Mouse (Mus musculus): ENCODE measurements around the gene Snx33.

Snx33 gene

DNA sequence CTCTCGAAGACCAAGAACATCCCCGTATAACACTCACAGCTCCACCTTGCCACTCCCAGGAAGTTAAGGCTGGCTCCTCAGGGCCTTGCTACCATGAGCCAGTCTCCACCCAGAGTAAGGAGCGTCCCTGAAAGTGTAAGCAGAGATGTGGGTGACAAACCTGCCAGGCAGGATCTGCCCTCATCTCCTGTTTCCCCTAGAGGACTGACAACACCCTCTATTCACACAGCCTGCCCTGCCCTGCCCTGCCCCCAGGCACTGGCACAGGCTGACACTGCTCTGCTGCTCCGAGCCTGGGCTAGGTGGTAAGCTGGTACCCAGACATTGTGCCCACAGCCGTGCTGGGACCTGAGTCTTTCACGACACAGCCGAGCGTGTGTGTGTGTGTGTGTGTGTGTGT lies 27.0 kb downstream of the Snx33 start:
- no peaks in the 10 kb centered on the region for H3K9me3 ChIP-seq (ENCODE audit: low read length)
- H3K27me3 ChIP-seq (ENCODE audit: insufficient read depth, low read length) = peaks cover 18% of the 10 kb centered on the region
- 0 out of 2 replicates have a peak overlapping the region, but pooled peaks have one; percentile 10 for H3K4me3 ChIP-seq (replicated peaks; ENCODE audit: low read length)
- H3K36me3 ChIP-seq (ENCODE audit: insufficient read depth, low read length) = no peaks in the 10 kb centered on the region
- no peak for TF ChIP-seq NANOG (IDR thresholded peaks at IDR 0.05; ENCODE audit: borderline replicate concordance, low read length)
- TF ChIP-seq CTCF (conservative IDR thresholded peaks at IDR 0.05; ENCODE audit: low read length) = no peak
- no peak for TF ChIP-seq POU5F1 (IDR thresholded peaks at IDR 0.05; ENCODE audit: borderline replicate concordance, low read length)
- H3K4me1 ChIP-seq (replicated peaks; ENCODE audit: low read depth, low read length) = peaks cover 43% of the 10 kb centered on the region

DNA sequence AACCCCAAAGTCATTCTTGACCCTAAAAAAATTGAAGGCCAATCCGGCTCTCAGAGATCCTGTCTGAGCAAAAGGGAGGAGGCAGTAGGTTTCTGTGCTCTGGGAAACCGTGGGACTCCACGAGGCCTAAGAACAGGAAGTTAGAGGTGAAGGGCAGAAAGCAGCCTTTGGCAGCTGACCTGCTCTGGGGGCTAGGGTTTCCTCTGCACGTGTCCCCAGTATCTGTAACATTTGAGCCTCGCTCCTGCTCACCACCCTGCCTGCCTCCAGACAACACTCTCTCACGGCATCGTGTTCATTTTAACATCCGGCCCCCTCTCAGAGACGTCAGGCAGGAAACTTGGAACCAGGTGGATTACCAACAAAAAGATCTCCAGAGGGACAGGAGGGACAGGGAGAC lies 27.6 kb downstream of the Snx33 start:
- H3K9me3 ChIP-seq (ENCODE audit: low read length) = no peaks in the 10 kb centered on the region
- H3K36me3 ChIP-seq (ENCODE audit: insufficient read depth, low read length) = no peaks in the 10 kb centered on the region
- H3K4me1 ChIP-seq (replicated peaks; ENCODE audit: low read depth, low read length) = peaks cover 43% of the 10 kb centered on the region
- TF ChIP-seq CTCF (conservative IDR thresholded peaks at IDR 0.05; ENCODE audit: low read length) = no peak
- TF ChIP-seq POU5F1 (IDR thresholded peaks at IDR 0.05; ENCODE audit: borderline replicate concordance, low read length) = no peak
- TF ChIP-seq NANOG (IDR thresholded peaks at IDR 0.05; ENCODE audit: borderline replicate concordance, low read length) = no peak
- H3K27me3 ChIP-seq (ENCODE audit: insufficient read depth, low read length) = peaks cover 23% of the 10 kb centered on the region
- peak overlapping the region; percentile 10; the same call in 1 of the 2 replicates for H3K4me3 ChIP-seq (replicated peaks; ENCODE audit: low read length)

DNA sequence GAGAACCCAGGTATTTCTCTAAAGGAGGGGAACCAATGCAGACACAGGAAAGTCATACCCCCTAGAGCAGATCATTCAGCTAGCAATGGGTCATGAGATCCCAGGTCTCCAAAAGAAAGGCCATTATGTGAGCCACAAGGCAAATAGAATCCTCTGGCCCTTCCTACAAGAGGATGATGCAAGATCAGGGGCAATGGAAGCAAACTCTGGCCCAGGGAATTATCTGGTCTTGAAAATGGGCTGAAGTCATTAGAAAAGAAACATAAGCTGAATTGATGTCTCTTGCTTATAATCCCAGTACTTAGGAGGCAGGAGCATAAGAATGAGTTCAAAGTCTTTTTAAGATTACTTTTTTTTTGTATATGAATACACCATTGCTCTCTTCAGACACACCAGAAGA lies 28.1 kb downstream of the Snx33 start:
- H3K9me3 ChIP-seq (ENCODE audit: low read length) = no peaks in the 10 kb centered on the region
- TF ChIP-seq POU5F1 (IDR thresholded peaks at IDR 0.05; ENCODE audit: borderline replicate concordance, low read length) = no peak
- no peak for TF ChIP-seq CTCF (conservative IDR thresholded peaks at IDR 0.05; ENCODE audit: low read length)
- TF ChIP-seq NANOG (IDR thresholded peaks at IDR 0.05; ENCODE audit: borderline replicate concordance, low read length) = no peak
- H3K27me3 ChIP-seq (ENCODE audit: insufficient read depth, low read length) = peaks cover 28% of the 10 kb centered on the region
- H3K36me3 ChIP-seq (ENCODE audit: insufficient read depth, low read length) = no peaks in the 10 kb centered on the region
- no peak overlapping the region for H3K4me3 ChIP-seq (replicated peaks; ENCODE audit: low read length)
- H3K4me1 ChIP-seq (replicated peaks; ENCODE audit: low read depth, low read length) = peaks cover 43% of the 10 kb centered on the region

DNA sequence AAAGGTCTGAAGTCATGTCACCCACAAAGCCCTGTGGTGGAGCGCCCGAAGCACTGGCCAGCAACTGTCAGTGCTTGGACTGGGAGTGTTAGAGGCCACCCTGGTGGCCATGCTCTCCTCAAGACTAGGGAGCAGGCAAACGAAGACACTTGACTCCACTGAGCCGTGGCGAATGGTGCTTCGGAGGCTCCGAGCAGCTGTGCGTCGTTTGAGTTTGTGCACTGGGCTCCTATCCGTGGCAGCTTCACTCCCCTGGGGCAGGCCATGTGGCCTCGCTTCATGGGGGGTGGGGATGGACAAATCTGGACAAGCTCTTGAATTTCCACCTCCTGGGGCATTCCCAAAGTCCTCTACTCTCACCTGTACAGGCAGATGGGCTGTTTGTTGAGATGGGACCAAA lies 28.8 kb downstream of the Snx33 start:
- H3K4me3 ChIP-seq (replicated peaks; ENCODE audit: low read length) = no peak overlapping the region
- TF ChIP-seq POU5F1 (IDR thresholded peaks at IDR 0.05; ENCODE audit: borderline replicate concordance, low read length) = no peak
- TF ChIP-seq NANOG (IDR thresholded peaks at IDR 0.05; ENCODE audit: borderline replicate concordance, low read length) = no peak
- no peak for TF ChIP-seq CTCF (conservative IDR thresholded peaks at IDR 0.05; ENCODE audit: low read length)
- H3K9me3 ChIP-seq (ENCODE audit: low read length) = no peaks in the 10 kb centered on the region
- peaks cover 50% of the 10 kb centered on the region for H3K4me1 ChIP-seq (replicated peaks; ENCODE audit: low read depth, low read length)
- no peaks in the 10 kb centered on the region for H3K36me3 ChIP-seq (ENCODE audit: insufficient read depth, low read length)
- H3K27me3 ChIP-seq (ENCODE audit: insufficient read depth, low read length) = peaks cover 34% of the 10 kb centered on the region

DNA sequence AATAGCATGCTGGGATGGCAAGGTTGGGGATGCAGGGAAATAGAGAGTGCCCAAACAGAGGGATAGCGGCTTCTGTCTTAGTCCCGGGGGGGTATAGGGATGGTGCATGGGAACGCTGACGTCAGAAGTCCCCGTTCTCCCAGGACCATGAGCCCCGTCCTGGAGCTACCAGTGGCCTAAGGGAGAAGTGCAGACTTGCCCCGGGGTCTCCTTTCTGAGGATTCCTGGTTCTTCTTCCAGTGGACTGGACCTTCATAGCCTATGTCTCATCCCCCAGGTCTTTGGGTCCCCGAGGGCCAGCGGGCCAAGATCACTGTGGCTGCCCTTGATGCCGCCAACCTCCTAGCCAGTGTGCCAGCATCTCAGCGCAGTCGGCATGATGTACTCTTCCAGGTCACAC lies 31.4 kb downstream of the Snx33 start:
- Histone ChIP-seq H3K27me3 (ENCODE audit: insufficient read depth, low read length) (peaks cover 58% of the 10 kb centered on the region), H3K36me3 (ENCODE audit: insufficient read depth, low read length) (no peaks in the 10 kb centered on the region), H3K9me3 (ENCODE audit: low read length) (no peaks in the 10 kb centered on the region), H3K4me3 (replicated peaks; ENCODE audit: low read length) (peak overlapping the region; percentile 39), H3K4me1 (replicated peaks; ENCODE audit: low read depth, low read length) (peaks cover 75% of the 10 kb centered on the region)
- TF ChIP-seq POU5F1 (IDR thresholded peaks at IDR 0.05; ENCODE audit: borderline replicate concordance, low read length) (no peak), NANOG (IDR thresholded peaks at IDR 0.05; ENCODE audit: borderline replicate concordance, low read length) (no peak), CTCF (conservative IDR thresholded peaks at IDR 0.05; ENCODE audit: low read length) (no peak)

DNA sequence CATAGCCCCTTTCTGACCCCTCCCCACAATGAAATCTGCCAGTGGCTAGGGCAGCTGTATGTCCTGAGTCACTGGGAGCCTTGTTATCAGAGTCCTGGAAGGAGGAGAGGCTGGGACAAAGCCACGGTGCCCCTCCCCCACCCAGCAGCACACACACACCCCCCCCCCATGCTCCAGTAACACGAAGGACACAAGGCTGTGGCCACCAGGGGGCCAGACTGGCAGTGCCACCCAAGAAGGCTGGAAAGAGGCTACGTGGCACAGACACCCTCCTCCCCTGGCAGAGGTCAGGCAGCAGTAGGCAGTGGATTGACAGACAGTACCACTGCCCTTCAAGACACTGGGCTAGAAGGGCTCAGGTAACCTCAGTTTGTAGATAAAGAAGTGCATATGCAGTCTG lies 34.2 kb downstream of the Snx33 start:
- Histone ChIP-seq H3K27me3 (ENCODE audit: insufficient read depth, low read length) (peaks cover 65% of the 10 kb centered on the region), H3K9me3 (ENCODE audit: low read length) (no peaks in the 10 kb centered on the region), H3K4me3 (replicated peaks; ENCODE audit: low read length) (no peak overlapping the region), H3K4me1 (replicated peaks; ENCODE audit: low read depth, low read length) (peaks cover 58% of the 10 kb centered on the region), H3K36me3 (ENCODE audit: insufficient read depth, low read length) (no peaks in the 10 kb centered on the region)
- TF ChIP-seq NANOG (IDR thresholded peaks at IDR 0.05; ENCODE audit: borderline replicate concordance, low read length) (no peak), CTCF (conservative IDR thresholded peaks at IDR 0.05; ENCODE audit: low read length) (no peak), POU5F1 (IDR thresholded peaks at IDR 0.05; ENCODE audit: borderline replicate concordance, low read length) (no peak)

DNA sequence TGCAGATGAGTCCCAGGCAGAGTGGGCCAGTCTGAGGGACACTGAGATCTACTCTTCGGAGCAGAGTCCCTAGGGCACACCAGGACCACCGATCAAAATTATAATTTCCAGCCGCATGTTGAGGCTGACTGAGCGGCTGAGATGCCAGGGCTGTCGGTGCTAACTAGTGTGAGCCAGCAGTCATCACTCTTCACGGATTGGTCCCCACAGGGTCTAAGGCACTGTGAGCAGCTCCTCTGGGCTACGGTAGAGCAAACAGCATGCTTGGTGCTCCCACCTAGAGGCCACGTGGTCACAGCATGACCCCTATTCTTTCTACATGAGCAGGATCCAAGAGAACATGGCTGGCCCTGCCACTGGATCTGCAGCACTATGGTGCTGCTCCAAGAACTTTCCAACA lies 34.9 kb downstream of the Snx33 start:
- H3K27me3 ChIP-seq (ENCODE audit: insufficient read depth, low read length) = peaks cover 66% of the 10 kb centered on the region
- H3K4me1 ChIP-seq (replicated peaks; ENCODE audit: low read depth, low read length) = peaks cover 56% of the 10 kb centered on the region
- H3K4me3 ChIP-seq (replicated peaks; ENCODE audit: low read length) = peak overlapping the region; percentile 20; the same call in 1 of the 2 replicates
- TF ChIP-seq CTCF (conservative IDR thresholded peaks at IDR 0.05; ENCODE audit: low read length) (no peak), POU5F1 (IDR thresholded peaks at IDR 0.05; ENCODE audit: borderline replicate concordance, low read length) (no peak), NANOG (IDR thresholded peaks at IDR 0.05; ENCODE audit: borderline replicate concordance, low read length) (no peak)
- H3K9me3 ChIP-seq (ENCODE audit: low read length) = no peaks in the 10 kb centered on the region
- no peaks in the 10 kb centered on the region for H3K36me3 ChIP-seq (ENCODE audit: insufficient read depth, low read length)

DNA sequence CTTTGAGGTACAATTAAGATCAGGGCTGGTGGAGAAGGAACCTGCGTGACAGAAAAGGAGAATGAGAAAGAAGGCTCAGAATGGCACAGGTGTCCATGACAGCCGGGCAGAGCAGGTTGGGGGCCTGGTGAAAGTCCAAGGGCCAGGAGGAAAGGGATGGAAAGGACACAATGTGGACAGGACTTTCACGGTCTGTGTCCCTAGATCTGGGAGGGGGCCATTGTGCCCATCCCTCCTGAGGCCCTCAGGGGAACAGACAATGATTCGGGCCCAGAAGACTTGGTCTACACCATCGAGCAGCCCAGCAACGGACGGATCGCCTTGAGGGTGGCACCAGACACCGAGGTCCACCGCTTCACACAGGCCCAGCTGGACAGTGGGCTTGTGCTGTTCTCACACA lies 36.1 kb downstream of the Snx33 start:
- Histone ChIP-seq H3K4me3 (replicated peaks; ENCODE audit: low read length) (peak overlapping the region; percentile 66), H3K27me3 (ENCODE audit: insufficient read depth, low read length) (peaks cover 72% of the 10 kb centered on the region), H3K4me1 (replicated peaks; ENCODE audit: low read depth, low read length) (peaks cover 44% of the 10 kb centered on the region), H3K9me3 (ENCODE audit: low read length) (no peaks in the 10 kb centered on the region), H3K36me3 (ENCODE audit: insufficient read depth, low read length) (no peaks in the 10 kb centered on the region)
- TF ChIP-seq CTCF (conservative IDR thresholded peaks at IDR 0.05; ENCODE audit: low read length) = no peak
- no peak for TF ChIP-seq NANOG (IDR thresholded peaks at IDR 0.05; ENCODE audit: borderline replicate concordance, low read length)
- TF ChIP-seq POU5F1 (IDR thresholded peaks at IDR 0.05; ENCODE audit: borderline replicate concordance, low read length) = no peak

DNA sequence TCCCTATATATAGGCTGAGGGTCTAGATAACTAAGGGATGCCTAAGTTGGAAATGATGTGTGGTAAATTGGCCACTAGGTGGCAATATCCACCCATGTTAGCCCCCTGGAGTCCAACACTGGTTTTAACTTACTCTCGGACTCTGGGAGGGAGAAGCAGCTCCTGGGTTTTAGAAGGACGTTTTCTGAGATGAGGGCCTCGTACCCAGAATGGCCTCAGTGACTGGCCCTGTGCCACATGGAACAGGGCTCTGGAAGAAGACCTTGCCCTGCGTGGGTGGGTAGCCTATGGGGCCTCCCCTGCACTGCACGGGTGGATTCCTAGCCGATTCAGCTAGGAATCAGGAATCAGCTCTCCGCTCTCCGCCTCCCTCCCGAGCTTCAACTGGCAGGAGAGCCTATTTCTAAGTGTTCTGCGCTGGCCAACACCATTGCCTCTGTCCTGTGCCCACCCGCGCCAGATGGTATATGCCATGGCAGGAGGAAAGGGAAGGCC lies 36.6 kb downstream of the Snx33 start:
- peak overlapping the region; percentile 66 for H3K4me3 ChIP-seq (replicated peaks; ENCODE audit: low read length)
- no peak for TF ChIP-seq POU5F1 (IDR thresholded peaks at IDR 0.05; ENCODE audit: borderline replicate concordance, low read length)
- peak; percentile 66 for TF ChIP-seq CTCF (conservative IDR thresholded peaks at IDR 0.05; ENCODE audit: low read length)
- no peak for TF ChIP-seq NANOG (IDR thresholded peaks at IDR 0.05; ENCODE audit: borderline replicate concordance, low read length)
- H3K27me3 ChIP-seq (ENCODE audit: insufficient read depth, low read length) = peaks cover 67% of the 10 kb centered on the region
- no peaks in the 10 kb centered on the region for H3K36me3 ChIP-seq (ENCODE audit: insufficient read depth, low read length)
- peaks cover 43% of the 10 kb centered on the region for H3K4me1 ChIP-seq (replicated peaks; ENCODE audit: low read depth, low read length)
- no peaks in the 10 kb centered on the region for H3K9me3 ChIP-seq (ENCODE audit: low read length)
